Mouse (Mus musculus): ENCODE measurements around the gene Fbxo7. TPM values are rescaled to one million over a fixed set of nuclear protein-coding genes. Genes with fewer than 3 reads are reported as not detected.

Fbxo7 gene
- polyA plus RNA-seq, 1 experiment from 2014 or later: 13.0 TPM

GRCm38 (mm10) chr10:86046371-86046770 lies 24.6 kb downstream of the Fbxo7 start:
- Histone ChIP-seq H3K9ac (replicated peaks) (no peak overlapping the region), H3K27me3 (no peaks in the 10 kb centered on the region), H3K9me3 (no peaks in the 10 kb centered on the region), H3K36me3 (no peaks in the 10 kb centered on the region), H3K4me3 (no peak overlapping the region), H3K4me1 (no peaks in the 10 kb centered on the region), H3K27ac (replicated peaks) (no peak overlapping the region), H3K4me2 (replicated peaks) (no peak overlapping the region)
- no peak for ATAC-seq (ENCODE audit: low FRiP score, low read depth)
- 96% methylated on average over 1 of the region's 1 CpGs for WGBS

DNA sequence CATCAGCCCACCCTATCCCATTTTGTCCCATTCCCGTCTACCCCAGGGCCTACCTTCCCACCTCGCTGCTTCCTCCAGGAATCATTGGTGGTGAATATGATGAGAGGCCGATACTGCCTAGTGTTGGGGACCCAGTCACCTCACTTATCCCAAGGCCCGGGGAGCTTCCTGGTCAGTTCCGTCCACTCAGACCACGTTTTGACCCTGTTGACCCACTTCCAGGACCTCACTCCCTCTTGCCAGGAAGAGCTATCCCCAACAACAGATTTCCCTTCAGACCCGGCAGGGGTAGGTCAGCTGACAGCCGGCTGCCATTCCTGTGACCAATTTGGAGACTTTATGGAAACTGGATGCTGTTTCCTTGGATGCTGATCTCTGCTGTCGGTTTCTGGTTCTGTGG lies 26.0 kb downstream of the Fbxo7 start:
- no peaks in the 10 kb centered on the region for H3K9me3 ChIP-seq
- no peak for ATAC-seq (ENCODE audit: low FRiP score, low read depth)
- H3K27ac ChIP-seq (replicated peaks): no peak overlapping the region
- H3K36me3 ChIP-seq: no peaks in the 10 kb centered on the region
- no peak overlapping the region for H3K4me3 ChIP-seq
- no peak overlapping the region for H3K4me2 ChIP-seq (replicated peaks)
- 90% methylated on average over 9 of the region's 9 CpGs for WGBS
- no peaks in the 10 kb centered on the region for H3K27me3 ChIP-seq
- no peak overlapping the region for H3K9ac ChIP-seq (replicated peaks)
- H3K4me1 ChIP-seq: no peaks in the 10 kb centered on the region

GRCm38 (mm10) chr10:86050522-86050921 lies 28.8 kb downstream of the Fbxo7 start:
- Histone ChIP-seq H3K36me3 (no peaks in the 10 kb centered on the region), H3K4me2 (replicated peaks) (no peak overlapping the region), H3K4me1 (no peaks in the 10 kb centered on the region), H3K4me3 (no peak overlapping the region), H3K9ac (replicated peaks) (no peak overlapping the region), H3K27me3 (no peaks in the 10 kb centered on the region), H3K9me3 (no peaks in the 10 kb centered on the region), H3K27ac (replicated peaks) (no peak overlapping the region)
- no peak for ATAC-seq (ENCODE audit: low FRiP score, low read depth)
- WGBS: 86% methylated on average over 2 of the region's 2 CpGs

GRCm38 (mm10) chr10:86052818-86053522 lies 31.2 kb downstream of the Fbxo7 start:
- ATAC-seq (ENCODE audit: low FRiP score, low read depth): no peak
- H3K36me3 ChIP-seq: 0 out of 2 replicates have a peak, but pooled peaks cover 5% of the 10 kb centered on the region
- no peaks in the 10 kb centered on the region for H3K4me1 ChIP-seq
- no peak overlapping the region for H3K4me3 ChIP-seq
- H3K27me3 ChIP-seq: no peaks in the 10 kb centered on the region
- H3K4me2 ChIP-seq (replicated peaks): no peak overlapping the region
- WGBS: 87% methylated on average over 10 of the region's 10 CpGs
- H3K9me3 ChIP-seq: no peaks in the 10 kb centered on the region
- H3K27ac ChIP-seq (replicated peaks): no peak overlapping the region
- no peak overlapping the region for H3K9ac ChIP-seq (replicated peaks)

GRCm38 (mm10) chr10:86056297-86056903 lies 34.6 kb downstream of the Fbxo7 start:
- no peak overlapping the region for H3K27ac ChIP-seq (replicated peaks)
- H3K4me2 ChIP-seq (replicated peaks): no peak overlapping the region
- no peak for ATAC-seq (ENCODE audit: low FRiP score, low read depth)
- 0 out of 2 replicates have a peak, but pooled peaks cover 5% of the 10 kb centered on the region for H3K36me3 ChIP-seq
- H3K4me3 ChIP-seq: no peak overlapping the region
- no peak overlapping the region for H3K9ac ChIP-seq (replicated peaks)
- no peaks in the 10 kb centered on the region for H3K27me3 ChIP-seq
- H3K4me1 ChIP-seq: no peaks in the 10 kb centered on the region
- no peaks in the 10 kb centered on the region for H3K9me3 ChIP-seq
- 85% methylated on average over 8 of the region's 8 CpGs for WGBS

- Histone ChIP-seq H3K36me3 (0 out of 2 replicates have a peak, but pooled peaks cover 5% of the 10 kb centered on the region), H3K4me1 (no peaks in the 10 kb centered on the region), H3K27ac (replicated peaks) (no peak overlapping the region), H3K4me3 (no peak overlapping the region), H3K4me2 (replicated peaks) (no peak overlapping the region), H3K9me3 (no peaks in the 10 kb centered on the region), H3K27me3 (no peaks in the 10 kb centered on the region), H3K9ac (replicated peaks) (no peak overlapping the region)
- 90% methylated on average over 11 of the region's 11 CpGs for WGBS
- ATAC-seq (ENCODE audit: low FRiP score, low read depth): no peak
Measured at GRCm38 (mm10) chr10:86057286-86057685, 35.5 kb downstream of the Fbxo7 start.

- no peak for ATAC-seq (ENCODE audit: low FRiP score, low read depth)
- Histone ChIP-seq H3K27me3 (no peaks in the 10 kb centered on the region), H3K9ac (replicated peaks) (no peak overlapping the region), H3K9me3 (no peaks in the 10 kb centered on the region), H3K4me1 (no peaks in the 10 kb centered on the region), H3K4me2 (replicated peaks) (no peak overlapping the region), H3K36me3 (0 out of 2 replicates have a peak, but pooled peaks cover 5% of the 10 kb centered on the region), H3K4me3 (no peak overlapping the region), H3K27ac (replicated peaks) (no peak overlapping the region)
- WGBS: 54% methylated on average over 2 of the region's 2 CpGs
Measured at GRCm38 (mm10) chr10:86057712-86058111, 35.9 kb downstream of the Fbxo7 start.

DNA sequence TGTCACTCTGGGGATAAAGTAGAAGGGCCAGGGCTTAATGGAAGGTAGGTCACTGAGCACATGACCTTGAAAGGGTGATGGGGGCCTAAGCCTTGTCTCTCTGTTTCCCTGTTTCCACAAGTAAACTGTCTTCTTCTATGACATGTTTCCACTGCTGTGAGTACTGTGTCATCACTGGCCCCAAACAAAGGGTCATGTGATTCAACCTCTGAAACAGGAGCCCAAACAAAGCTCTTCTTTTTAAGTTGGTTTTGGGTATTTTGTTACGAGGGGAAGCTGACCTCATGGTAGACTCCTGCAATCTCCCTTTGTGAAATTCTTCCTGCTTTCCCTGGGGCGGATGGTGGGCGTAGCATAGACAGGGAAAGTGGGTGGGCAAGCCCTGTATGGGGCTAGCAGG lies 38.5 kb downstream of the Fbxo7 start:
- Histone ChIP-seq H3K4me2 (replicated peaks) (no peak overlapping the region), H3K36me3 (0 out of 2 replicates have a peak, but pooled peaks cover 5% of the 10 kb centered on the region), H3K4me3 (no peak overlapping the region), H3K9ac (replicated peaks) (no peak overlapping the region), H3K4me1 (no peaks in the 10 kb centered on the region), H3K27me3 (no peaks in the 10 kb centered on the region), H3K9me3 (no peaks in the 10 kb centered on the region), H3K27ac (replicated peaks) (no peak overlapping the region)
- WGBS: 60% methylated on average over 3 of the region's 3 CpGs
- ATAC-seq (ENCODE audit: low FRiP score, low read depth): no peak

DNA sequence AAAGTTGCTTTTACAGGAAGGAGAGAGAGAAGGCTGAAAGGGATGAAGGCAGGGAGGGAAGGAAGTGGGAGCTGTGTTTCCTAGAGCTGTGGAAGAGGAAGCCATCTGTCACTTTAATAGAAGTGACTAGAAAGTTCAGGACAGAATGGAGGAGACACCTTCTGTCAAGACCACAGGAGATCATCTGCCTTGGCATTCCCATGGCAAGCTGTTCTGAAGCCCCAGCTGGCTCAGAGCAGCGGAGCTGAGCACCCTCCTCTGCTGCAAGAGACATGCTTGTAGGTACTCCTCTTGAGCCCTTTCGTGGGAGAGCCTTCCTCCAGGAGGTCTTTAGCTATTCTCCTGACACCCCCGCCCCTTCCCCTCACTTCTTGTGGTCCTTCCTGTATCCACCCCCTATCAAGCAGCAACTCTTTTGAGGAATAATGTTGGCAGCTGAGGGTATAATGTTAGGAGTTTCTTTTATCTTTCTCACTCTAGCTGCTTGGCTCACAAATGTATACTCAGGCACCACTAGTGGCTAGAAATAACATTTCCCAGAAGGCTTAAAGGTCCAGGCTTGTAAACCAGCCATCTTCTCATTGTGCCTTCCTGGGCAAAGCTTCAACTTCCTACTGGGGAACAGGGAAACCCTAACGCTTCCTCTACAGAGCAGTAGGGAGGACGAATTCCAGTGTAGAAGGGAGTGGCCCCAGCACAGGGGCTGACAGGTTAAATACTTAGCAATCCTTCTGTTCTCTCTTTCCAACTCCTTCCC lies 40.7 kb downstream of the Fbxo7 start:
- Histone ChIP-seq H3K36me3 (no peaks in the 10 kb centered on the region), H3K27ac (replicated peaks) (no peak overlapping the region), H3K9ac (replicated peaks) (no peak overlapping the region), H3K4me1 (no peaks in the 10 kb centered on the region), H3K4me3 (no peak overlapping the region), H3K9me3 (no peaks in the 10 kb centered on the region), H3K4me2 (replicated peaks) (no peak overlapping the region), H3K27me3 (no peaks in the 10 kb centered on the region)
- ATAC-seq (ENCODE audit: low FRiP score, low read depth): no peak
- WGBS: 67% methylated on average over 5 of the region's 5 CpGs

DNA sequence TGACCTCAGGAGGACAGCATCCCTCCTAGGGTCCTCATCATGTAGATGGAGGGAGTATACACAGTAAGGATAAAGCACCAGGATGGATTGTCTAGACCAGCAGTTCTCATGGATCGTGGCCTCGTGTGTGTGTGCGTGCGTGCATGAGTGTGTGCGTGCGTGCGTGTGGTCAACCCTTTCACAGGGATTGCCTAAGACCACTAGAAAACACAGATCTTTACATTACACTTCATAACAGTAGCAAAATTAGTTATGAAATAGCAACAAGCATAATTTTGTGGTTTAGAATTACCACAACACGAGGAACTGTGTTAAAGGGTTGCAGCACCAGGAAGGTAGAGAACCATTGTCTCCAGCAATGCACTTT lies 41.2 kb downstream of the Fbxo7 start:
- 93% methylated on average over 8 of the region's 8 CpGs for WGBS
- no peaks in the 10 kb centered on the region for H3K9me3 ChIP-seq

GRCm38 (mm10) chr10:86064937-86065336 lies 43.2 kb downstream of the Fbxo7 start:
- Histone ChIP-seq H3K4me1 (peaks cover 10% of the 10 kb centered on the region), H3K4me3 (no peak overlapping the region), H3K36me3 (no peaks in the 10 kb centered on the region), H3K4me2 (replicated peaks) (no peak overlapping the region), H3K27ac (replicated peaks) (no peak overlapping the region), H3K9me3 (no peaks in the 10 kb centered on the region), H3K27me3 (no peaks in the 10 kb centered on the region), H3K9ac (replicated peaks) (no peak overlapping the region)
- peak; percentile 74 for ATAC-seq (ENCODE audit: low FRiP score, low read depth)
- WGBS: 11% methylated on average over 4 of the region's 4 CpGs

More for the DNA sequence above, 41.2 kb downstream of the Fbxo7 start:
- no peak overlapping the region for H3K4me2 ChIP-seq (replicated peaks)
- H3K36me3 ChIP-seq: no peaks in the 10 kb centered on the region
- no peaks in the 10 kb centered on the region for H3K4me1 ChIP-seq
- H3K9ac ChIP-seq (replicated peaks): no peak overlapping the region
- no peak overlapping the region for H3K27ac ChIP-seq (replicated peaks)
- H3K4me3 ChIP-seq: no peak overlapping the region
- no peaks in the 10 kb centered on the region for H3K27me3 ChIP-seq
- no peak for ATAC-seq (ENCODE audit: low FRiP score, low read depth)

GRCm38 (mm10) chr10:86065661-86066060 lies 43.9 kb downstream of the Fbxo7 start:
- WGBS: 88% methylated on average over 1 of the region's 1 CpGs
- Histone ChIP-seq H3K9ac (replicated peaks) (no peak overlapping the region), H3K4me3 (no peak overlapping the region), H3K4me1 (peaks cover 10% of the 10 kb centered on the region), H3K9me3 (no peaks in the 10 kb centered on the region), H3K4me2 (replicated peaks) (no peak overlapping the region), H3K27ac (replicated peaks) (no peak overlapping the region), H3K27me3 (no peaks in the 10 kb centered on the region), H3K36me3 (no peaks in the 10 kb centered on the region)
- no peak for ATAC-seq (ENCODE audit: low FRiP score, low read depth)

Data from midbrain, embryonic 12.5 days (tissue).